Mouse (Mus musculus) c-Kit-negative CD71-positive TER-119-positive erythroid progenitor cells, embryonic 14.5 days (primary cell): ENCODE data around the gene Efna5.

ENCODE experiments used
- DNase-seq: peaks from one replicate; pipeline ENCODE4 v3.0.0-alpha.2; 2013; ENCODE audit warnings: low read depth, low spot score

The Efna5 gene

DNA sequence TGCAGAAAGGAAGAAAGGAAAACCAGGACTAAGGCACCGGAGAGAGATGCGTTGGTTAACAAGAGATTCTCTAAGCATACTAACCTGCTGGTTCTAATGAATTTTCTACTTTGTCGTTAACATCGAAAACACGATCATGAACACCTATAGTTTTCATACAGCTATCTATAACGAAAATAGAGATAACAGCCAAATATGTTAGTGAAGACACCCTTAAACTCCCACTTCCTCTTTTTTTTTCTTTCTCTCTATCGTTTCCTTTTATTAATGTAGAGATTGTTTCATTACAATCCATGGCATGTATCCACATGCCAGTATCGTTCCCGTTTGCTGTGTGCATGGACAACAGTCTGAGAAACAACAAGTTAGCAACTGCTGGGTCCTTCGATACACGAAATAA is 267.9 kb downstream of the Efna5 start:
- DNase-seq, result no peak

DNA sequence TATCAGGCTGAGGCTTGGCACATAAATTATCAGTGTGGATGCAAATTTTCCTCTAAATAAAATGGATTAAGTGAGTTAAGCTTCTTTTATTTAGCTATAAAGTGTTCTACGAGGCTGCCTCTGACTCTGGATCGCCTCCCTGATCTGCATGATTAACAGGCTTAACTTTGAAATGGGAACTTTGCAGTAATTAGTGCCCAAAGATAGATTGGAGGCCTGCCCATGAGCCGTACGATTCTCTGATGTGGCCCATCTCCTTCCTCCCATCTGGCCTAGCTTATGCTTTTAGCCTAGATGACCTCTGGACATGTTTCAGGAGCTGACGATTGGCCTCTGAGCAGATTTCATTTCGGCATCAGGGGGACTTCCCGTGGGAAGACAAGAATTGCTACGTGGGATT is 273.0 kb downstream of the Efna5 start:
- DNase-seq, result no peak

DNA sequence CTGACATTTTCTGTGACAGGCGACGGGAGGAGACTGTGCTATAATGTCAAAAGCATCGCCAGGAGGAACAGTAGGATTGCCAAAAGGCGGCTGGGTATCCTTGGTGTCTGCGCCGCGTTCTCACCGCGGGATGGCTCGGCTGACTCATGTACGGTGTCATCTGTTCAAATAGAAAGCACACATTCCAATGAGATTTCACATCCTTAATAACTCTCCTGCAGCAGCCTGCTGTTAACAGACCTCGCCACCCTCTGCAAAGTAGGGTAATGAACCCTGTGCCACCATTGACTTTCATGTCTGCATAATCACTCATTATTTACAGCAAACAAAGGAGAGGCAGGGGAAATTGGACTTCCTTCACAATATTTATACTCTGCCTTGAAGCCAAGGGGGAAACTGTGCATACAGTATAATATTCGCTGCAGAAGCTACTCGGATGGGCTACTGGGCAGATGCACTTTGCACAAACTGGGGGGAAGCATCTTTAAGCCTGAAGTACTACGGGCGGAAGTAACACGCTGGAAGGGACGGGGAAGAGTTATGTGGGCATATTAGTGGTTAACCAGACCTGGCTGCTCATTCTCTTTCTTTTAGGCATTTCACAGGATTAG is 273.7 kb downstream of the Efna5 start:
- DNase-seq, result no peak

DNA sequence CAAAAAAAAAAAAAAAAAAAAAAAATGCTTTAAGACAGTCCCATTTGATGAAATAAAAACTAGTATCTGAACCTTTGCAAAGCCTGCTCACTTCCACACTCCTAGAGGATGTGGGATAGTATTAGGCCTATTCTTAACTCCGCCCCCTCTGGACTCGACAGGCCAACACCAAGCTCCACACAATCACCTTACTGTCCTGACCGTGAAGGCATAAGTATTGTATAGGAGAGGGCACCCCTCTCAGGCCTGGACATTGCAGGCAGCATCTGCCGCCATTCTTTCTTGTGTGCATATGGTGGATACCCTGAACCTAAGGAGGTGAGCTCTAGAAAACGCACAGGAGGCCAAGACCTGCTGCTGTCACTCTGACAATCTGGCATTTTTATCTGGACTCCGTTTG is 274.4 kb downstream of the Efna5 start:
- DNase-seq, result no peak

DNA sequence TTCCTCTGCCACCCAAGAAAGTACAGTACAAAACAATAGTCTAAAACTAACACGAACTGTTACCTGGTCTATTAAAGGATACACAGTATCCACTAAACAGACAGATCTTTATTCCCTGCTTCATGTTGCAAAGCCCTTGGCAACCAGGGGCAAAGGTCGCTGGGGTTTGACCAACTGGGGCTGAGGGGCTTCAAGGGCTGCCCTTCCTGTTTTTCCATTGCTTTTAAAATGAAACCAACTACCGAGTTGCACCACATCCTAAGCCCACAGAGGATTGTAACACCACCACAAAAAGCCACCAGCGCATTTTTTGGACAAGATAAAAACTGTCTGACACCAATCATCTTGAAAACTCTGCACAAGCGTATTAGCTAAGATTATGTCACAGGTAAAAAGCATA is 276.8 kb downstream of the Efna5 start:
- no peak for DNase-seq

DNA sequence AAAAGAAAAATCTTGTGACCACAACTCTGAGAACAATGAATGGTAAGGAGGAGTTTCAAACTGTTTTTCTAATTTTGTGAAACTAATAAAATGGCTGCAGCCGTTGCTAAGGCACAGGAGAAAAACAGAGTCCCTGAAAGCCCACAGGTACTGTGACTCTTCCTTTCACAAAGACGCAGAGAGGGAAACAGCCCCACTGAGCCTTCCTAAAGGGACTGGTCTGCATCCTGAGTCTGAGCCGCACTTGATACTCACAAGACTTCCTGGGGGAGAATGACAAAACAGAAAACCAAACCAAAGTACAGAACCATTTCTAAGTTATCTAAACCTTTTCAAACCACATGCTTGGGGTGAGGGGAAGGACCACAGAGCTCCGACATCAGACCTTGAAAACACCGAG is 277.5 kb downstream of the Efna5 start:
- DNase-seq, result no peak

DNA sequence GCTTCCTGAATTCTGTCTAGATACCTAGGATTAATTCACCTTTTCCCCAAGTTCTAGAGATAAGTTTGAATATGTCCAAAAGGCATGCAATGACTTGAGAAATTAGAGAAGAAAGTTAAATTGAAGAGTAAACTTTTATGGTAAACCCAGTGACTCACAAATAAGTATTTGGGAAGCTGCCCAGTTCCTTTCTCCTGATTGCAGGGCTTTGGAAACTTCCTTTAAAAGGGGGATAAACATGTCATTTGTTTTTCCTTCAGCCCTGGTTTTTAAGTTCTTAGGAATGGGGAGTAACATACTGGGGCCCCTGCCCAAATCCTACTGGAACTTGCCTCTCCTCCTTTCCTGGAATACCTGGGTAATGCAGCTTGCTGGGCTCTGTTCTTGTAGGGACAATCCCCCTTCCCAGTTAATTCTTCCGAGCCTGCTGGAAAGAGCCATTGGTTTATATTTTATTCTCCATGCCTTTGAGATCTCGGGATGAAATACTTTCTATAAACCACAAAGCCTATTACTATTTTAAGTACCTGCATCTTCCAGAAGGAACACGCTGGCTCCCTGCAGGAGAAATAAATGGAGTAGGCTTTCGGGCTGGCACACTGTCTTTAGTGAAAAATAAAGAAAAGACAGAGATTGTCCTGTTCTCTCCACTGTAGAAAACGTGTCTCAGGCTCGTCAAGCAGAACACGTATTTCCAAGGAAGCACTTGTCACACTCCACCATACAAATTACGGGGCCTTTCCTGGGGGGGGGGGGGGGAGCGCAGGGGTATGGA is 282.2 kb downstream of the Efna5 start:
- DNase-seq, result no peak

DNA sequence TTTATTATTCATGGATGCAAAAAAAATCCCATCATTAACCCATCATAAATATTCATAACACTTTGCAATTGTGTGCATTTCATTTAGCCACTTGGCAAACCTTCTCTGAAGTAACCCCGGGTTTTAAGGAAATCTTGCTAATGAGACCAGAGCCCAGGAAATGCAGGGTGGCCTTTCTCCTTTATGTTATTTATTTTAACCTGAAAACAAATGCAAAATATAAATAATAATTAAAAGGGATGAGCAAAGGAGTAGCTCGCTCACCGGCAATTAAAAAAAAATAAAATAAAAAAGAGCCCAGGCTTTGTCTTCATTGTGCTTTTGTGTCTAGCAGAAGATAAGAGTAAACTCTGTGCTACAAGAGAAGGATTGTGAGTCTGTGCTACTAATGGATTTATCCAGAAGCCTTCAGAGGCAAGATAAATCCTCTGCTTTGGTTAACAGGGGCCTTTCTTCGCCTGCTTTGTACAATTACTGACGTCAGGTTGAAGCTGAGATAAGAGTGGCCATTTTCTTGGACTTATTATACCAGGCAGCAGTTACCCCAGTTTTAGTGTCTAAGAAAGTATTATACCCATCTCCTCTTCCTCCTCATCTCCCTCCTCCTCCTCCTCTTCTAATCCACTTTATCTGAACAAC is 288.6 kb downstream of the Efna5 start:
- DNase-seq, result no peak

DNA sequence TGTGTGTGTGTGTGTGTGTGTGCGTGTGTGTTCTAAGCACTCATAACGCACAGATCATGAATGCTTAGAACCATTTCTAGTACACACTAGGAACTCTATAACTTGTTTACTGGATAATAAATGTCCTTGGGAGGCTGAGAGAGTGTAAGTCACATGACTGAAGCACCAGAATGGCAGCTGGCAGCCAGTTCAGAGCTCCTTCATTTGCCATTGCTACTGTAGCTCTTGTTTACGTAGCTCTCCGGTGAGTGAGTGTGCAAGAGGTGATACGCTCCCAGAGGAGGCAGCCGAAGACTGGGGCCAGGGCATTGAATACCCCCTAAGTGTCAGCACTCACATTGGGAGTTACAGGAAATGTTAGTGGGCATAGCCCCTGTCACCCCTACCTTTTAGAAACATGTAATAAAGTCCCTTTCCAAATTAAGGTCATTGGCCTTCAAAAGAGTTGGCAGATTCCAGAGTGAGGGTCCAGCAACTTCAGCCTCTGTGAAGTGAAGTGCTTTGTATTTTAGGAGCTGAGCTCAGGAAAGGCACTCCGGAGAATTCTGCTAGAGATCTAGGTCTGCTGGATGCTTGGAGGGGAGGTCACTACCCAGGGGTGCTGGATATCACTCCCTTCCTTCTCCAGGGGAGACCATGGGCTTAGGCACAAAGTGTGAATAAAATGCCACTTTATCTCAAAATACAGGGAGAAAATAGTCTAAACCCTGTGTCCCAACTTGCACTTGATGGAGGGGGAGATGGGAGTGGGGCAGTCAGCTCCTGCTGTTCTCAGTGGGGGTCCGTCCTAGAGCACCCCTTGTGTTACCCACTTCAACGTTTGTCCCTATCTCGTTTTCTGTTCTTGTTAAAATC is 289.3 kb downstream of the Efna5 start:
- no peak for DNase-seq

DNA sequence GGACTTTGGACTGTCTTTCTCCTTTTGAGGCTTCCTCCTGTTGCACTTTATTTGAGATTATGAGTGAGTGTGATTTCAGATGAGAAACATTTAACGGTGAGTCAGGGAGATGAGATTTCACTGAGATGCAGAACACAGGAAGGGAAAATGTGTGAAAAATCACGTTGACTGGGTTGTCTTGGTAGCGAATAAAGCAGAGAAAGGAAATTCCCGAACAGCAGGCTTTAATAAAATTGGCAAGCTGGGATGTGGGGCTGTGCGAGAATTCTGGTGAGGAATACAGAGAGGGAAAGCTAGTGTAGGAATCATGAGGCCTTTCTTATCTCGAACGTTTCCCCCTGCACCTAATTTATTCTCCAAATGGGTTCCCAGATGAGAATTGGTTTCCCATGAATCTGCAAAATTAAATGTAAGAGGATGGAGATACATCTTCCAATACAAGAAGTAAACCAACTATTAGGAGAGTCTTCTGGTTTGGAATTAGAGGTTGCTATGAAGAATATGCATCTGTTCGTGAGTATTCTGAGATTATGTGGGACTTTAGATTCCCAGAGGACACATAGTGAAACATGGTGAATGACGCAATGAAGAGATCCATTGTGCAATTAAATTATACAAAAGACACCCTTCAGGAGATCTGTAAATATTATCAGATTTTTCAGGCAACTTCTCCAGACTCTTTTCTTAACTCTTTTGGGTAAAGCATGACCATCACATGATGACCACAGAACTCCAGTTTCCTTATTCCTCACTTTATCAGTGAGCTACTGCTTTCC is 290.2 kb downstream of the Efna5 start:
- no peak for DNase-seq

DNA sequence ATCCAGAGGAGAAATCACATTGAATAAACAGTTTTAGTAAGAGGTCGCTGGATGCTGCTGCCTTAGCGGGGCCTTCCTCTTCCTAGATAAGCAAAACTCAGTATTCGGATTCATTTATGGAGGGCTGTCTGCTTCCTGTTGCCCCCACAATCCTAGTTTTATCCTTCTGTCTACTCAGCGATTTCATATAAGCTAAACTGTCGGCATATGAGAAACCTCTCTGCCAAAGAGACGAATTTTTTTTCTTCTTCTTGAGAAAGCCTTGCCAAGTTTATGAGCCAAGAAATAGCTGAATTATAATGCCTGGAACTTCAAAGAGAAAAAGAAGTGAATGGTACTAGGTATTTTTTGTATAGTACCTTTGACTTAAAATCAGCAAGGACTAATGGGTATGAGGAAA is 301.0 kb downstream of the Efna5 start:
- DNase-seq, result no peak

DNA sequence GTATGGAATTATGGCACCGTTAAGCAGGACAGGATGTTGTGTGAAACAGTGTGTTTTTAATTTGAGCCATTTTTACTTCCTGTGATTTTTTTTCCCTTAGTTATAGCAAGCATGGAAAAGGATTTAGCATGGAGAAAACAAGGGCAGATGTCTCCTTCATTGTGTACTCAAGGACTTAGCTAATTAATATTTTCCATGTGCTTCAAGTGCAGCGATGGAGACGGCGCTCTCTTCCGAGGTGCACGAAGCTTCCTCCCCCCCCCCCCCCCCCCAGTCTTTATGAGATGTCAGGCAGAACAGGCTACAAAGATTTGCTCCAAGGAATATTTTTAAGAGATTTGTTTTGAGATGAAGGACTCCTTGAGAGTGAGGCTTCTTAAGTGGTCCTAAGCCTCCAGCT is 301.5 kb downstream of the Efna5 start:
- DNase-seq, result no peak

DNA sequence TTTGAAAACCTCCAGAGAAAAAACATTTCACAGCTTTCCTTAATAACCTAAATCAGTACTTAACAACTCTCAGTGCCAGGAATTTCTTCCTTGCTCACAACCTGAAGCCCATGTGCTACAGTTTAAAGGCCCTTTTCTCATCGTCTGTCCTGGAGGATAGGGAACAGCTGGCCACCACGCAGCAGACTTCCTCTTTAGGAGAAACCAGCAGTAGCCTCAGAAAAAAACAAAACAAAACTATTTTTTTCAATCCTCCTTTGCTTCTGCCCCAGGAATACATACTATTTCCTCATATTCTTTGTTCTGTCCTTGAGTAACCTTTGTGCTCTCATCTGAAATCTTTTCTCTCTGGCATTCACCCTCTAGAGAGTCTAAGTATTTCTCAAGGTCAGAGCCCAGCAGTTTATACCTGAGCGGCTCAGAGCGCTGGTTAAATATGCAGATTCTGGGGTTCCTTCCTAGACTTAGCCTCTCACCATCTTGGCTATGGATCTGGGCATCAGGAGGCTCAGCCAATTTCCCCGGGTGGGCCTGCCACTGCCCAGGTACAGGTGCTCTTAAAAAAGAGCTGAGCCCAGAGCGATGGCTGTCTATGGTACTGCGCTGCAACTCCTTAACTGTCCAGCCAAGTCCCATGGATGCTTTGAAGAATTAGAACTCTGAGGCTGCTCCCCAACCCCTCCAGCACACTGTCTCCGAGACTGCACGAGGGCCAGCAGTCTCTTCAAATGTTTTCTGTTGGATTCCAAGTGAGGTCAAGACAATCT is 306.4 kb downstream of the Efna5 start:
- DNase-seq, result no peak

DNA sequence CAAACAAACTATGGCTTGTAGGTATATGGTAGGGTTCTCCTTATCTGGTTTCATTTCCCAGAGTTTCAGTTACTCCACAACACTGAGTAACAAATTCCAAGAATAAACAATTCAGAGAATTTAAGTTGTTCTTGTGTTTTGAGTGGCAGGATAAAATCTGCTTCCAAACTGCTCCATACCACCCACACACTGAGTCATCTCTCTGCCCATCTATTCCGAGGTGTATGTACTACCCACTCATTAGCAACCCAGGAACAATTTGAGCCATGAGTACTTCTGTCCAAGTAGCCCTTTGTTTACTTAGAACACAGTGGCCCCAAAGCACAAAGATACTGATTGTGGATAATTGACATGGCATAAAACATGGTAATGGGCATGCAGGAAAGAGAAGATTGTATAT is 311.0 kb downstream of the Efna5 start:
- DNase-seq, result no peak

DNA sequence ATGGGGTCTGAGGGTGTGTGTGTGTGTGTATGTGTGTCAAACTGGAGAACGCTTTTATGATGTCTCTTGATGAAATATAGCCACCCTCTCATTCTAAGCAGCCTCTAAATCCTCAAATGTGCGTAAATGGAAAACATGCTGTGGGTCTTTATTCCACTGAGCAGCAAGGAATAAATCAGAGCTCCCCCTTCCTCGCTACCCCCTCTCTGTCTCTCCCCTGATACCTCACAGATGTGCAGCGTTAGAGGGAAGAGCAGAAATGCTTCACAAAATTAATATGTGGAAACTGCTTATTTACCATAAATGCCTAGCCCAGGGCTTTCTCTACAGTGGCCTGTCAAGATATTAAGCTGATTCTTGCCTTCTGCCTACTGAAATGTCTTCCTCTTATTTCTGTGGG is 313.1 kb downstream of the Efna5 start:
- DNase-seq, result no peak

DNA sequence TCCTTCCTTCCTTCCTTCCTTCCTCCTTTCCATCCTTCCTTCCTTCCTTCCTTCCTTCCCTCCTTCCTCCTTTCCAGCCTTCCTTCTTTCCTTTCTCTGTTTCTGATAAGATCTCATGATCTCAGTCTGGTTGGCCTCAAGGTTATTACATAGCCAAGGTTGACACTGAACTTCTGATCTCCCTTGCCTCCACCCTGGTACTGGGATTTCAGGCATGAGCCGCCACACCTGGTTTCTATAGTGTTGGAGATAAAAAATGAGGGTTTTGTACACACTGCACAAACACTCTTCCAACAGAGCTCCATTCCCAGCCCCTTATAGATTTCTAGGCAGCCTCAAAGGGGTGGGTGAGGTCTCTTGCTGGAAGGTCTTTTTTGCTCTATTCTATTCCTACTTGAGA is 315.5 kb downstream of the Efna5 start:
- DNase-seq, result no peak

DNA sequence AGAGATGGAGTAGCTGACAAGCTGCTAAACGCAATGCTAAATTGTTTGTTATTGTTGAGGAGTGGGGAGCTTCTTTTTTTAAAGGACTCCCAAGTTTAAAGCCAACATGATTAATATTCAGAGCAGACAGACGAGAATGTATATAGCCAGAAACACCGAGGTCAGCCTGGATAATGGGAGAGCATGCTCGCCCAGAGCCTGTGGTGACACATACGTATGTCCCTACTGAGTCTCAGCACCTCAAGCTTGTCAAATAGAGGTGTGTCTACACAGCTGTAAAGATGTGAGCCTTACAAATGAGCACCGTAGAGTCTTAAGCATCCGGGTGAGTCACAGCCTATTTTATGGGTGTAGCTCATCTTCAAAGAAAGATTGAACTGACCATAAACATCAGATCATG is 318.7 kb downstream of the Efna5 start:
- no peak for DNase-seq

DNA sequence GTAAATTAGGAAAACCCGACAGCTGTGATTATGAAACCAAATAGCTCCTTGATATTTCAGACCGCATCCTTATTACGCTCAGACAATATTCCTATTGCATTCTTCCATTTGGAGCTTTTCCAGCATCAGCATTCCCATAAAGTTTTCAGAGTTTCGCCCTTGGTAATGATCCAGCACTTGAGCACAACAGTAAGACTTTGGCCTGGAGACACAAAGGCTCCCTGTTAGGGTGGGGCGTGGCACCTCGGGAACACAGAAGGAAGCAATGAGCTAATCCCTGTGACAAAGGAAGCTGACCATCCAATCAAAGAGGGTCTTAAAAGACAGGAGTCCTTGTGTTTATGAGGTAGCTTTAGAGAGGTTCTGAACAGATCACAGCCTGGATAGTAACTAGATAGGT is 323.9 kb downstream of the Efna5 start:
- no peak for DNase-seq
